Mouse (Mus musculus) hindbrain, postnatal 0 days (tissue): ENCODE measurements around the gene Stum. TPM values are rescaled to one million over a fixed set of nuclear protein-coding genes. Genes with fewer than 3 reads are reported as not detected.

Experiments
- ATAC-seq: fragments of 200-750 bp; cut with Nextera tagmentation; 2 replicates; pipeline ENCODE4 v1.8.0; 2017; ENCODE audit warnings: mild to moderate bottlenecking, moderate TSS enrichment, moderate library complexity
- DNase-seq: peaks from one replicate; pipeline ENCODE4 v3.0.0-alpha.2; 2015; ENCODE audit warnings: low spot score
- H3K27ac ChIP-seq: fragments of 300-500 bp; sonication (generic); 2 replicates; pipeline ENCODE4 v1.5.1; 2014; ENCODE audit warnings: mild to moderate bottlenecking
- H3K27me3 ChIP-seq: fragments of 300-500 bp; sonication (generic); 2 replicates; pipeline ENCODE4 v1.6.1; 2014; ENCODE audit warnings: low read length, mixed read lengths; ENCODE audit not compliant: insufficient read depth
- H3K36me3 ChIP-seq: fragments of 300-500 bp; sonication (generic); 2 replicates; pipeline ENCODE4 v1.6.1; 2014; ENCODE audit warnings: low read length, mixed read lengths; ENCODE audit not compliant: insufficient read depth
- H3K4me1 ChIP-seq: fragments of 300-500 bp; sonication (generic); 2 replicates; pipeline ENCODE4 v1.6.1; 2014; ENCODE audit warnings: antibody characterized with exemption, low read length, mixed read lengths; ENCODE audit not compliant: insufficient read depth
- H3K4me2 ChIP-seq: fragments of 300-500 bp; sonication (generic); 2 replicates; pipeline ENCODE4 v1.6.1; 2014; ENCODE audit warnings: low read depth, mild to moderate bottlenecking, low read length, moderate library complexity, mixed read lengths
- H3K4me3 ChIP-seq: fragments of 300-500 bp; sonication (generic); 2 replicates; pipeline ENCODE4 v1.5.1; 2014; ENCODE audit warnings: low read length
- H3K9ac ChIP-seq: fragments of 300-500 bp; sonication (generic); replicated peaks from 2 replicates; pipeline ENCODE4 v1.6.1; 2014; ENCODE audit warnings: mild to moderate bottlenecking, low read length, moderate library complexity, mixed read lengths
- H3K9me3 ChIP-seq: fragments of 300-500 bp; sonication (generic); 2 replicates; pipeline ENCODE4 v1.6.1; 2016; ENCODE audit warnings: low read length, mixed read lengths
- CTCF ChIP-seq: IDR thresholded peaks from 2 replicates; pipeline ENCODE4 v1.5.1; 2016; ENCODE audit warnings: antibody characterized with exemption, control low read depth, low read depth
- WGBS: fragments of 180-500 bp; shearing (Covaris S2); extraction: QIAGEN DNeasy Blood & Tissue Kit; methylation state at CpG from one replicate; pipeline ENCODE4 v1.1.7; 2014; 5-methylcytosine and 5-hydroxymethylcytosine counted together
- polyA plus RNA-seq: library from polyadenylated mRNA; unstranded; fragments of >200 nt; fragmentation: Nextera tagmentation; extraction: Ambion mirVana; gene quantifications from 2 replicates; pipeline ENCODE4 v1.2.1, GENCODE M21; 2015
- total RNA-seq: library from RNA; depleted of rRNA; stranded (reverse); fragments of >200 nt; gene quantifications from 2 replicates; pipeline ENCODE4 v1.2.3, GENCODE M21; 2014

Stum gene
- total and polyA plus RNA-seq, 2 experiments from 2014 or later = 20.6 to 105 TPM

DNA sequence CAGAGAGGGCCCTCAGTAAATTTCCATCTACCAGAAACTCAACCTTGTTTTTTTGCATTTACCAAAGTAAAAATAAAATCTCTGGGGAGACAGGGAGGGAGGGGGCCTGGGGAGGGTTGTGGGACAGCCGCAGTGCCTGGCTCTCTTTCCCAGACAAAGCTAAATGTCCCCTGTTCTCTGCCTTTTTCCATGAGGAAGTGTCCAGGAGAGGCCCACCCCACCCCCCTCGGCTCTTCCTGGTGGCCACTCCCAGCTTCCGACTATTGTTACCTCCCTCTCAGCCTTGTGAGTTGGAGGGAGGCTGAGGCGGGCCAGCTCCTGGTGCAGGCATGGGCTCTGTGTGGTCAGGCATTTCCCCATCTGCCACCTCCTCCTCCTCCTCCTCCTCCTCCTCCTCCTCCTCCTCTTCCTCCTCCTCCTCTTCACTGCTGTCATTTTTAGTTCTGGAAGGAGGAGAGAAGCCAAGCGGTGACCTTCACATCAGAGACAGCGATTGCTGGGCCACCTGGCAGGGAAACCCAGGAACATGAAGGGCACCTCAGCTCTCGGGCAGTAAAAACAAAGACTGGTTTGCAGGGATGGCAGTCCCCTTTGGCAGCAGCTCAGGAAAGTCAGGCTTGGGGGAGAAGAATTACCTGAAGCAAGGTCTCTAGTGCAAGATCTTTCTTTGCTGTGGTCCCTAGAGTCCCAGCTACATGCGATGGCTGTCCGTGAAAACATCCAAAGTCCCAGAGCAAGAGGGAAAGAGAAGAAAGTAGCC, 77.5 kb downstream of the Stum start:
- H3K27me3 ChIP-seq = no peaks in the 10 kb centered on the region
- 78% methylated on average over 9 of the region's 9 CpGs for WGBS
- TF ChIP-seq CTCF = no peak
- ATAC-seq = no peak
- H3K4me2 ChIP-seq = no peak overlapping the region
- H3K9ac ChIP-seq = no peak overlapping the region
- no peaks in the 10 kb centered on the region for H3K36me3 ChIP-seq
- peak overlapping the region; percentile 74; the same call in 1 of the 2 replicates for H3K27ac ChIP-seq
- no peak overlapping the region for H3K4me3 ChIP-seq
- peaks cover 6% of the 10 kb centered on the region; the same call in 1 of the 2 replicates for H3K4me1 ChIP-seq
- H3K9me3 ChIP-seq = no peaks in the 10 kb centered on the region
- no peak for DNase-seq

- Histone ChIP-seq H3K4me3 (no peak overlapping the region), H3K9me3 (no peaks in the 10 kb centered on the region), H3K9ac (no peak overlapping the region), H3K27ac (peak overlapping the region; percentile 64), H3K4me1 (peaks cover 6% of the 10 kb centered on the region; the same call in 1 of the 2 replicates), H3K27me3 (no peaks in the 10 kb centered on the region), H3K4me2 (no peak overlapping the region), H3K36me3 (no peaks in the 10 kb centered on the region)
- no peak for DNase-seq
- no peak for ATAC-seq
- 91% methylated on average over 3 of the region's 3 CpGs for WGBS
- no peak for TF ChIP-seq CTCF
Observed at GRCm38 (mm10) chr1:180404706-180405105, 78.6 kb downstream of the Stum start.

DNA sequence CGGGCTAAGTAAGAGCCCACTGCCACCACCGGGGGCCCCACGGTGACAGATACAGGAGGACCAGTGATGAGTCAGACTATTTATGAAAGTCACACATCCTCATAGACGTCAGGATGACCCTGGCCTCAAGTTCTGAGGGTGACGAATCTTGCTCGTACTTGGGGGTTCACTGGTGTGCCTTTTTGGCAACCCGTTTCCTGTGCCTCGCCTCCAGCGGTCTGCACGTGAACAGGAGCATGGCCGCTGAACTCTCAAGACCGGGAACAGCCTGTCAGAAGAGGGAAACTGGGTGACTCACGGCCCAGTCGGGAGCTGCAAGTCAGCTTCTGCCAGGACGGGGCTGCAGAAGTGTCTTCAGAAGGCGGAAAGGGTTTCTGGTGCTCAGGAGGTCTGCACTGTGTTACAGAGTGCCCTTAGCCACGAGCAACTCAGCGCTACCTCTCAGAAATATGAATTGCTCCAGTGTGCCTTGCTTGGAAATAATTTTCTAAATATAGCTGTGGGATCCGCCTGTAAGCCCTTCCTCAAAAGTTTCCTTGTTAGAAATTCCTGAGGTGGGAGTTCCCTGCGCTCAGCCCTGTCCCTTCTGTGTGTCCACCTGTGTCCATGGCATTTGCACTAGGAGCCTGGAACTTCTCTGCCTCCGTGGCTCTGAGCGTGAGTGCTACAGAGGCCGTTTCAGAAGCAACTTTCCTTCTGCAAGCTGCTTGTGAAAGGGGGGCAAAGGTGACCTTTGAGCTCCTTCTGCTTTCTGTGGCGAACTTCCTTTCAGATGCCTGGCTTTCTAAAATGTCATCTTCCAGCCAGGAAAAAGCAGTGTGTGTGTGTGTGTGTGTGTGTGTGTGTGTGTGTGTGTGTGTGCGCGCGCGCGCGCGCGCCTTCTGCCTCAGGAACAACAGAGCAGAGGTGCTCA, 79.4 kb downstream of the Stum start:
- no peaks in the 10 kb centered on the region for H3K36me3 ChIP-seq
- no peaks in the 10 kb centered on the region for H3K27me3 ChIP-seq
- peak overlapping the region; percentile 64 for H3K27ac ChIP-seq
- H3K9ac ChIP-seq = no peak overlapping the region
- no peak overlapping the region for H3K4me3 ChIP-seq
- TF ChIP-seq CTCF = no peak
- 72% methylated on average over 32 of the region's 32 CpGs for WGBS
- no peaks in the 10 kb centered on the region for H3K9me3 ChIP-seq
- no peak for DNase-seq
- H3K4me2 ChIP-seq = no peak overlapping the region
- ATAC-seq = no peak
- H3K4me1 ChIP-seq = peaks cover 6% of the 10 kb centered on the region; the same call in 1 of the 2 replicates

DNA sequence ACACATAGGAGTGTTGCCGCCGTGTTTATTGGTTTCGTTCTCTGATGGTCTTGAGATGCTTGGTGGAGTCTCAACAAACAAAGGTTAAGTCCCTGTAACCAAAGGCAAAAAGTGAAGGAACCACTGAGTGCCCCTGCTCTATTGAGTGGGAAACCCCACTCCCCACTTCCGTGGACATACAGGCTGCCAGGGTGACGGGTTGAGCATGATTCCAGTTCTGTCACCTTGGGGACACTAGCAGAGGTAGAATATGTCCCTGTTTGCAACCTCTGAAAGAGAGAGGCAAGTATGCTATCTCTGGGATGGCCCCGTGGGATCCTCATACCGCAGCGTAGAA, 80.0 kb downstream of the Stum start:
- H3K4me2 ChIP-seq = no peak overlapping the region
- no peaks in the 10 kb centered on the region for H3K9me3 ChIP-seq
- no peak for TF ChIP-seq CTCF
- 92% methylated on average over 8 of the region's 8 CpGs for WGBS
- no peaks in the 10 kb centered on the region for H3K27me3 ChIP-seq
- H3K27ac ChIP-seq = peak overlapping the region; percentile 64; the same call in 1 of the 2 replicates
- no peak overlapping the region for H3K9ac ChIP-seq
- H3K4me1 ChIP-seq = peaks cover 6% of the 10 kb centered on the region; the same call in 1 of the 2 replicates
- no peaks in the 10 kb centered on the region for H3K36me3 ChIP-seq
- H3K4me3 ChIP-seq = no peak overlapping the region
- no peak for ATAC-seq
- DNase-seq = no peak

- ATAC-seq = no peak
Observed at GRCm38 (mm10) chr1:180402481-180403081, 80.7 kb downstream of the Stum start.

GRCm38 (mm10) chr1:180401725-180402124, 81.6 kb downstream of the Stum start:
- no peaks in the 10 kb centered on the region for H3K27me3 ChIP-seq
- no peaks in the 10 kb centered on the region for H3K9me3 ChIP-seq
- H3K36me3 ChIP-seq = no peaks in the 10 kb centered on the region
- no peak overlapping the region for H3K4me3 ChIP-seq
- DNase-seq (no peak), ATAC-seq (no peak)
- no peaks in the 10 kb centered on the region for H3K4me1 ChIP-seq
- 80% methylated on average over 6 of the region's 6 CpGs for WGBS
- no peak overlapping the region; the same call in 1 of the 2 replicates for H3K27ac ChIP-seq
- no peak for TF ChIP-seq CTCF
- no peak overlapping the region for H3K4me2 ChIP-seq
- no peak overlapping the region for H3K9ac ChIP-seq

More at GRCm38 (mm10) chr1:180402481-180403081, 80.7 kb downstream of the Stum start:
- Histone ChIP-seq H3K27me3 (no peaks in the 10 kb centered on the region), H3K4me3 (no peak overlapping the region), H3K27ac (peak overlapping the region; percentile 64; the same call in 1 of the 2 replicates), H3K4me2 (no peak overlapping the region), H3K9me3 (no peaks in the 10 kb centered on the region), H3K9ac (no peak overlapping the region), H3K36me3 (no peaks in the 10 kb centered on the region), H3K4me1 (0 out of 2 replicates have a peak, but pooled peaks cover under 1% of the 10 kb centered on the region)
- WGBS = 87% methylated on average over 11 of the region's 11 CpGs
- no peak for TF ChIP-seq CTCF
- no peak for DNase-seq
